Mouse (Mus musculus): ENCODE results near the gene Hcn1. TPM values are rescaled to one million over a fixed set of nuclear protein-coding genes. Genes with fewer than 3 reads are reported as not detected.

The Hcn1 gene
- total RNA-seq, 2 experiments from 2014 or later, result 0.13 to 0.20 TPM

GRCm38 (mm10) chr13:117852711-117853051 is 250.6 kb downstream of the Hcn1 start:
- no peak for DNase-seq (ENCODE audit: low spot score in 2 of 2)

GRCm38 (mm10) chr13:117858416-117858815 is 256.3 kb downstream of the Hcn1 start:
- DNase-seq (ENCODE audit: low spot score in 2 of 2), result no peak

- no peak for DNase-seq (ENCODE audit: low spot score in 2 of 2)
Observed at GRCm38 (mm10) chr13:117877787-117878186, 275.7 kb downstream of the Hcn1 start.

GRCm38 (mm10) chr13:117880471-117881225 is 278.5 kb downstream of the Hcn1 start:
- DNase-seq (ENCODE audit: low spot score in 2 of 2), result no peak

- no peak for DNase-seq (ENCODE audit: low spot score in 2 of 2)
Observed at GRCm38 (mm10) chr13:117892076-117892475, 290.0 kb downstream of the Hcn1 start.

GRCm38 (mm10) chr13:117898052-117898451 is 295.9 kb downstream of the Hcn1 start:
- no peak for DNase-seq (ENCODE audit: low spot score in 2 of 2)

- no peak for DNase-seq (ENCODE audit: low spot score in 2 of 2)
Observed at GRCm38 (mm10) chr13:117907801-117908200, 305.7 kb downstream of the Hcn1 start.

GRCm38 (mm10) chr13:117929734-117930133 is 327.6 kb downstream of the Hcn1 start:
- DNase-seq (ENCODE audit: low spot score in 2 of 2), result no peak

- peak in 1 of 2 experiments; percentile 9 for DNase-seq (ENCODE audit: low spot score in 2 of 2)
Observed at GRCm38 (mm10) chr13:117931746-117932145, 329.6 kb downstream of the Hcn1 start.

- DNase-seq (ENCODE audit: low spot score in 2 of 2), result no peak
Observed at GRCm38 (mm10) chr13:117938761-117939160, 336.6 kb downstream of the Hcn1 start.

GRCm38 (mm10) chr13:117940536-117941280 is 338.6 kb downstream of the Hcn1 start:
- DNase-seq (ENCODE audit: low spot score in 2 of 2), result no peak

- DNase-seq (ENCODE audit: low spot score in 2 of 2), result no peak
Observed at GRCm38 (mm10) chr13:117946843-117947242, 344.7 kb downstream of the Hcn1 start.

- DNase-seq (ENCODE audit: low spot score in 2 of 2), result no peak
Observed at GRCm38 (mm10) chr13:117947704-117948376, 345.7 kb downstream of the Hcn1 start.

GRCm38 (mm10) chr13:117958496-117959421 is 356.6 kb downstream of the Hcn1 start:
- DNase-seq (ENCODE audit: low spot score in 2 of 2), result no peak

GRCm38 (mm10) chr13:117964620-117965019 is 362.5 kb downstream of the Hcn1 start:
- no peak for DNase-seq (ENCODE audit: low spot score in 2 of 2)

- DNase-seq (ENCODE audit: low spot score in 2 of 2), result peak in 1 of 2 experiments; percentile 6
Observed at GRCm38 (mm10) chr13:117975382-117975781, 373.3 kb downstream of the Hcn1 start.

GRCm38 (mm10) chr13:117975823-117976222 is 373.7 kb downstream of the Hcn1 start:
- DNase-seq (ENCODE audit: low spot score in 2 of 2), result no peak

GRCm38 (mm10) chr13:117984339-117984738 is 382.2 kb downstream of the Hcn1 start:
- DNase-seq (ENCODE audit: low spot score in 2 of 2), result no peak

GRCm38 (mm10) chr13:117999767-118000488 is 397.8 kb downstream of the Hcn1 start:
- no peak for DNase-seq (ENCODE audit: low spot score in 2 of 2)

- no peak for DNase-seq (ENCODE audit: low spot score in 2 of 2)
Observed at GRCm38 (mm10) chr13:118000538-118000937, 398.4 kb downstream of the Hcn1 start.
